Mouse (Mus musculus): ENCODE data around the gene Setdb2. TPM values are rescaled to one million over a fixed set of nuclear protein-coding genes. Genes with fewer than 3 reads are reported as not detected.

The Setdb2 gene
- polyA plus RNA-seq, 1 experiment, result 2.9 TPM

DNA sequence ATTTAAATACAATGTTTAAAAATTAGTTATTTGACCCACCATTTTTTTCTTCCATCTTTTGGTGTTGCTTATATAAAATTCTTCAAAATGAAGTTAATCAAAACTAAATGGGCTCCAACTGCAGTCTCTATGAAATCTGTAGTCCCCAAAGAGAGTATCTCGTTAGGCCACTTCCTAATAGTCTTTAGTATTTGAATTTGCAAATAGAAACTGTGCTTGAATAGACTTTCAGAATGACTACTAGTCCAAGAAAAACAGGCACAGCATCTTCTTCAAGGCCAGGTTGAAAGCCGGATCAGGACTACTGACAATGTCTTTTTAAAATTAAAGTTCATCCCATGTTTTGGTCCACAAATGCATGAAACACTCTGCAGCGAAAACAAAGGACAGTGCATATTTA, 3.3 kb downstream of the Setdb2 start:
- H3K4me3 ChIP-seq (ENCODE audit: insufficient read depth, poor library complexity, severe bottlenecking), result no peak overlapping the region
- TF ChIP-seq FOSL1 (IDR thresholded peaks at IDR 0.05; ENCODE audit: insufficient read depth, low read length, poor library complexity, severe bottlenecking), result no peak
- TF ChIP-seq CTCF (IDR thresholded peaks at IDR 0.05; ENCODE audit: control insufficient read depth, insufficient read depth, insufficient read length), result no peak
- no peak for TF ChIP-seq MYOG (IDR thresholded peaks at IDR 0.05; ENCODE audit: control insufficient read depth, extremely low read depth, insufficient read length)
- TF ChIP-seq MAX (IDR thresholded peaks at IDR 0.05), result no peak
- no peak for TF ChIP-seq MYOD1 (IDR thresholded peaks at IDR 0.05; ENCODE audit: control insufficient read depth, insufficient read length, low read depth)
- no peak for TF ChIP-seq CEBPB (IDR thresholded peaks at IDR 0.05; ENCODE audit: low read depth)
- TF ChIP-seq USF1 (IDR thresholded peaks at IDR 0.05; ENCODE audit: low read depth), result no peak
- H3K79me3 ChIP-seq (ENCODE audit: low read depth), result peaks cover 23% of the 10 kb centered on the region
- no peaks in the 10 kb centered on the region for H3K27me3 ChIP-seq (ENCODE audit: control insufficient read depth, insufficient read depth, insufficient read length)
- H3K36me3 ChIP-seq (ENCODE audit: control insufficient read depth, insufficient read depth), result peaks cover 10% of the 10 kb centered on the region
- H3K79me2 ChIP-seq (ENCODE audit: control insufficient read depth, insufficient read depth), result peaks cover 37% of the 10 kb centered on the region
- H3ac ChIP-seq (ENCODE audit: control insufficient read depth, insufficient read length, low read depth), result no peak overlapping the region

DNA sequence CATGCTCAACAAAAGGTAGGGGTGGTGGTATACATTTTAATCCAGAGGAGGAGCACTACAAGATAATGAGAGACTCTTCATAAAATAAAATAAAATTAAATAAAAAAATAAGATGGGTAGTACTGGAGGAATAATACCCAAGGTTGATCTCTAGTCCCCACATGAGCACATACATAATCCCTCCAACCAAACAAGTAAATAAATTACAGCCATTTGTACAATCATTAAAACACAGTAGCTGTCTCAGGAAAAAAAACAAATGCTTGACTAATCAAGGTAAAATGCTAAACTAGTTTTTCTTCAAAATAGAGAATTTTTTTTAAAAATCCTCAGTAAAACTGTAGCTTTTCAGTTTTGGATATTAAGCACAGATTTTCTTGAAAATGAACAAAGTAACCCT, 5.5 kb downstream of the Setdb2 start:
- TF ChIP-seq CTCF (IDR thresholded peaks at IDR 0.05; ENCODE audit: control insufficient read depth, insufficient read depth, insufficient read length), result no peak
- TF ChIP-seq MYOG (IDR thresholded peaks at IDR 0.05; ENCODE audit: control insufficient read depth, extremely low read depth, insufficient read length), result no peak
- TF ChIP-seq FOSL1 (IDR thresholded peaks at IDR 0.05; ENCODE audit: insufficient read depth, low read length, poor library complexity, severe bottlenecking), result no peak
- TF ChIP-seq USF1 (IDR thresholded peaks at IDR 0.05; ENCODE audit: low read depth), result no peak
- TF ChIP-seq CEBPB (IDR thresholded peaks at IDR 0.05; ENCODE audit: low read depth), result no peak
- TF ChIP-seq MAX (IDR thresholded peaks at IDR 0.05), result no peak
- H3K36me3 ChIP-seq (ENCODE audit: control insufficient read depth, insufficient read depth), result peaks cover 10% of the 10 kb centered on the region
- peaks cover 20% of the 10 kb centered on the region for H3K79me2 ChIP-seq (ENCODE audit: control insufficient read depth, insufficient read depth)
- no peak overlapping the region for H3K4me3 ChIP-seq (ENCODE audit: insufficient read depth, poor library complexity, severe bottlenecking)
- peaks cover 17% of the 10 kb centered on the region for H3K79me3 ChIP-seq (ENCODE audit: low read depth)
- H3K27me3 ChIP-seq (ENCODE audit: control insufficient read depth, insufficient read depth, insufficient read length), result no peaks in the 10 kb centered on the region
- no peak overlapping the region for H3ac ChIP-seq (ENCODE audit: control insufficient read depth, insufficient read length, low read depth)

DNA sequence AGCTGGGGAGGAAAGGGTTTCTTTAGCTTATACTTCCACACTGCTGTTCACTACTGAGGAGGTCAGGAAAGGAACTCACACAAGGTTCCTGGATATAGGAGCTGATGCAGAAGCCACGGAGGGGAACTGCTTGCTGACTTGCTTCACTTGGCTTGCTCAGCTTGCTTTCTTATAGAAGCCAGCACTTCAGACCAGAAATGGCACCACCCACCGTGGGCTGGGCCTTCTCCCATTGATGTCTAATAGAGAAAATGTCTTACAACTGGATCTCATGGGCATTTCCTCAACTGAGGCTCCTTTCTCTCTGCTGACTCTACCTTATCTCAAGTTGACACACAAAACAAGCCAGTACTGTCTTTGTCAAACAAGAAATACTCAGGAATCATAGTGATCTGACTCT, 6.8 kb downstream of the Setdb2 start:
- H3K36me3 ChIP-seq (ENCODE audit: control insufficient read depth, insufficient read depth), result peaks cover 10% of the 10 kb centered on the region
- H3K79me2 ChIP-seq (ENCODE audit: control insufficient read depth, insufficient read depth), result peaks cover 7% of the 10 kb centered on the region
- H3K79me3 ChIP-seq (ENCODE audit: low read depth), result peaks cover 4% of the 10 kb centered on the region
- TF ChIP-seq MAX (IDR thresholded peaks at IDR 0.05), result no peak
- TF ChIP-seq FOSL1 (IDR thresholded peaks at IDR 0.05; ENCODE audit: insufficient read depth, low read length, poor library complexity, severe bottlenecking), result no peak
- TF ChIP-seq MYOG (IDR thresholded peaks at IDR 0.05; ENCODE audit: control insufficient read depth, extremely low read depth, insufficient read length), result no peak
- no peak for TF ChIP-seq CTCF (IDR thresholded peaks at IDR 0.05; ENCODE audit: control insufficient read depth, insufficient read depth, insufficient read length)
- TF ChIP-seq MYOD1 (IDR thresholded peaks at IDR 0.05; ENCODE audit: control insufficient read depth, insufficient read length, low read depth), result no peak
- no peak for TF ChIP-seq CEBPB (IDR thresholded peaks at IDR 0.05; ENCODE audit: low read depth)
- TF ChIP-seq USF1 (IDR thresholded peaks at IDR 0.05; ENCODE audit: low read depth), result no peak
- H3K27me3 ChIP-seq (ENCODE audit: control insufficient read depth, insufficient read depth, insufficient read length), result no peaks in the 10 kb centered on the region
- H3ac ChIP-seq (ENCODE audit: control insufficient read depth, insufficient read length, low read depth), result no peak overlapping the region
- no peak overlapping the region for H3K4me3 ChIP-seq (ENCODE audit: insufficient read depth, poor library complexity, severe bottlenecking)

DNA sequence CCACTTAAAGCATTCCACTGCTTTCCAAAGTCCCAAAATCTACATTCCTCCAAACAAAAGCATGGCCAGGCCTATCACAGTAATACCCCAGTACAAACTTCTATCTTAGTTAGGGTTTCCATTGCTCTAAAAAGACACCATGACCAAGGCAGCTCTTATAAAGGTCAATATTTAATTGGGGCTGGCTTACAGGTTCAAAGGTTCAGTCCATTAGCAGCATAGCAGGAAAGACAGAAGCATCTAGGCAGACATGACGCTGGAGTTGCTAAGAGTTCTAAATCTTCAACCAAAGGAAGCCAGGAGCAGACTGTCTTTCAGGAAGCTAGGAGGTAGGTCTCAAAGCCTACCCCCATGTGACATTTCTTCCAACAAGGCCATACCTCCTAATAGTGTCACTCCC, 10.1 kb downstream of the Setdb2 start:
- no peaks in the 10 kb centered on the region for H3K36me3 ChIP-seq (ENCODE audit: control insufficient read depth, insufficient read depth)
- H3K4me3 ChIP-seq (ENCODE audit: insufficient read depth, poor library complexity, severe bottlenecking), result no peak overlapping the region
- no peak overlapping the region for H3ac ChIP-seq (ENCODE audit: control insufficient read depth, insufficient read length, low read depth)
- TF ChIP-seq USF1 (IDR thresholded peaks at IDR 0.05; ENCODE audit: low read depth) (no peak), MYOD1 (IDR thresholded peaks at IDR 0.05; ENCODE audit: control insufficient read depth, insufficient read length, low read depth) (no peak), CEBPB (IDR thresholded peaks at IDR 0.05; ENCODE audit: low read depth) (no peak), MAX (IDR thresholded peaks at IDR 0.05) (no peak), CTCF (IDR thresholded peaks at IDR 0.05; ENCODE audit: control insufficient read depth, insufficient read depth, insufficient read length) (no peak), MYOG (IDR thresholded peaks at IDR 0.05; ENCODE audit: control insufficient read depth, extremely low read depth, insufficient read length) (no peak), FOSL1 (IDR thresholded peaks at IDR 0.05; ENCODE audit: insufficient read depth, low read length, poor library complexity, severe bottlenecking) (no peak)
- H3K79me3 ChIP-seq (ENCODE audit: low read depth), result no peaks in the 10 kb centered on the region
- no peaks in the 10 kb centered on the region for H3K79me2 ChIP-seq (ENCODE audit: control insufficient read depth, insufficient read depth)
- H3K27me3 ChIP-seq (ENCODE audit: control insufficient read depth, insufficient read depth, insufficient read length), result no peaks in the 10 kb centered on the region

DNA sequence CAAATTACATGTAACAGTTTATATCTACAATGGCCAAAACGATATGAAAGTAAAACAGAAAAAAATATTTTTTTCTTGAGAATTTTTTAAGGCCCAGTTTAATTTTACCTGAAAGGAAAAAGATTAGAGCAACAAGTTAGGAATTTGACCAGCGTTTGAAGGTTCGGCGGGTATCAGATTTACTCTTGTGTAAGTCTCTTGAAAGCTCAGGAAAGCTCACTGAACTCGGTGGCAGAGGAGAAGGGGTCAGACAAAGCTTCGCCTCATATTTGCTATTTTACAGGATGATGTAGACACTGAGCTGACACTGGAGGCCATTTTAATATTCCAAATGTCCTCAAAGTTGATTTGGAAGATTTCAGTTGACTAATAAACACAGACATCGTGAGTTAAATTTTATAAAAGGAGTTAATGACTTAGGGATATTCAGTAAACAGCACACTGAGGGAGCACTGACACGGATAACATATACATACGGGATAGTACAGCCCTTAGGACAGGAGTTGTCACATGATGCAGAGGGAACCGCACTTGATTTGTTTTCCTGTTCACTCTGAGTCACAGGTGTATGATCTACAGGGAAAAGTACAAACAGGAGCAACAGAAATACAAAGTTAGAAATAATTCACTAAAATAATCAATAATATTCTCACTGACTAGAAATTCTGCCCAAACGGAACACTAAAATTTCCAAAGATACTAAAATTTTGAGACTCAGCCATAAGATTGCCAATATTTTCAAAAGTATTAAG, 17.6 kb downstream of the Setdb2 start:
- H3K79me3 ChIP-seq (ENCODE audit: low read depth), result no peaks in the 10 kb centered on the region
- TF ChIP-seq MAX (IDR thresholded peaks at IDR 0.05) (no peak), MYOD1 (IDR thresholded peaks at IDR 0.05; ENCODE audit: control insufficient read depth, insufficient read length, low read depth) (no peak), USF1 (IDR thresholded peaks at IDR 0.05; ENCODE audit: low read depth) (no peak), CTCF (IDR thresholded peaks at IDR 0.05; ENCODE audit: control insufficient read depth, insufficient read depth, insufficient read length) (no peak), FOSL1 (IDR thresholded peaks at IDR 0.05; ENCODE audit: insufficient read depth, low read length, poor library complexity, severe bottlenecking) (no peak), MYOG (IDR thresholded peaks at IDR 0.05; ENCODE audit: control insufficient read depth, extremely low read depth, insufficient read length) (no peak), CEBPB (IDR thresholded peaks at IDR 0.05; ENCODE audit: low read depth) (no peak)

More for the DNA sequence above, 17.6 kb downstream of the Setdb2 start:
- Histone ChIP-seq H3K79me2 (ENCODE audit: control insufficient read depth, insufficient read depth) (no peaks in the 10 kb centered on the region), H3K36me3 (ENCODE audit: control insufficient read depth, insufficient read depth) (peaks cover 27% of the 10 kb centered on the region), H3ac (ENCODE audit: control insufficient read depth, insufficient read length, low read depth) (no peak overlapping the region), H3K27me3 (ENCODE audit: control insufficient read depth, insufficient read depth, insufficient read length) (no peaks in the 10 kb centered on the region), H3K4me3 (ENCODE audit: insufficient read depth, poor library complexity, severe bottlenecking) (no peak overlapping the region)

All from C2C12 (cell line).